Mouse (Mus musculus): ENCODE measurements at regions not wholly inside any gene's neighbourhood (a gene's known extent, or its start where the extent isn't known, plus 50 kb on each side); places are given as distances from the start of the nearest gene placed in this dataset.

GRCm38 (mm10) chr15:51689498-51689897, 2195.2 kb upstream of the Gm7489 start:
- TF ChIP-seq CTCF (IDR thresholded peaks at IDR 0.05; ENCODE audit: low read depth, low read length): no peak
- no peak for TF ChIP-seq POLR2A (IDR thresholded peaks at IDR 0.05; ENCODE audit: insufficient read depth, low read length)
- no peak for TF ChIP-seq EP300 (IDR thresholded peaks at IDR 0.05; ENCODE audit: insufficient read depth, low read depth, low read length)

Measured in ES-Bruce4 (cell line).